Mouse (Mus musculus): ENCODE results near the gene Astn1. TPM values are rescaled to one million over a fixed set of nuclear protein-coding genes. Genes with fewer than 3 reads are reported as not detected.

The Astn1 gene
- 8.0 and 10.0 TPM in 2 replicates for total RNA-seq (2021)
- long read RNA-seq, result 0 reads

DNA sequence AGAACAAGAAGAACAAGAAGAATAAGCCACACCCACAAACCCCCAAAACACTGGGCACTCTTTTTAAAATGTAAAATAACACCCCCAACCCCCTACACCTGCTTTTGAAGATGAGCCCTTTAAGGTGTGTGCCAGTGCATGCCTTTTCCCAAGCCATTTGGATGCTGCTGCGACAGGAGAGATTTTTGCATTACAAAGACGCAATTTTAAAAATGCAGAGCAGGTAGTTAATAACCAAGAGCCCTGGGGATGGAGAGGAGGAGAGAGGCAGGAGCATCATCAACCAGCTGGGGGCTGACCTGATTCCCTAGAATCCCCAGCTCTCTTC lies at the start of gene Astn1:
Gene Astn1 (plus strand): TSS at position 310 of the 328 bp plus-strand sequence.
- no peak for DNase-seq

DNA sequence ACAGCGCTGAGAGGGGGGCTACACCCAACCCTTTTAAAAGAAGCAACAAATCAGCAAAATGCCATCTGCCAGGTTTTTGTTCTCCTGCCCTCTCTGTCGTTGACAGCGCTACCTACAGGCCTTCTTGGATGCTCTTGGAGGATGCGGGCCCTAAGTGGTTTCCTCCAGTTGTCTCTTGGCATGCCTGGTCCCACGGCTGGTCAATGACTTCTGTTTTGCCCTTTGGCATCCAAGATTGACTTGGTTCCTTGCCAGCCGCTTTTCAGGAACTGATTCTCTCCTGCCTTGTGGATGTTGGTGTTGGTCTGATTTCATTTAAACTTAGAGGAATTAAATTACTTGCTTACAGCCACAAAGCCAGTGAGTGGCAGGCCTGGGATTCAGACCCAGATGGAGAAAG lies 38.7 kb upstream of the Astn1 start:
- DNase-seq, result no peak

DNA sequence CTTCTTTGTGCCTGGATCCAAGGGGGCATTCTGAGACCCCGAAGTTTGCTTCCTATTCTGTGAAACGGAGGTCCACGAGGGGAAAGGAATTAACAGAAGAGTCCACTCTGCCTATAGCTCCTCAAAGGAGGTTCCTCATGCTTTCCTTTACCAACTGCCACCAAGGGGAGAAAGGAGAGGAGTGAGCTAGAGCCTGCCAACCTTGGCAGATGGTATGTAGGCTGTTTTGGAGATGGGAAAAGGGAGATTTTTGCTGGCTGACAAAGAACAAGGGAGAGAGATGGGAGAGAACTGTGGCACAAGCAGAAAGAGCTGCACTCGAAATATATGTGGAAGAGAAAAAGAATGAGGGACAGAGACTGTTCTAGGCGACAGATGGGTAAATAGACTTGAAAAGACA lies 33.9 kb upstream of the Astn1 start:
- DNase-seq, result no peak

DNA sequence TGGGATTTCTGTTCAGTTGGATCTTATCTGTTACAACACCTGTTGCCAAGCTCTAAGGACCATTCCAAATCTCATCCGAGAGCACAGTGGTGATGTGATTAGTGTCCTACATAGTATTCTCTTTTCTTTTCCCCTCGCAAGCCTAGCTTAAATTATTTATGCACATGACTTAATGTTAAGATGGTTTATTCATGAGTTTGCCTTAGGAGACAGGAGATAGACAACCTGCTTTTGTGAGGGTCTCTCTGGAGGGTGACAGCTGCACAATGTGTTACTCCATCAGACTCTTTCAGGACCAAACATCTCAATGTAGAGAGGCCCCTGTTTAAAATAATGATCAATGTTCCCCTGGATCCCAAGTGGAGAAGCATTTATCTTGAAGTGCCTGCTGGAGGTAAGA lies 33.2 kb upstream of the Astn1 start:
- no peak for DNase-seq

DNA sequence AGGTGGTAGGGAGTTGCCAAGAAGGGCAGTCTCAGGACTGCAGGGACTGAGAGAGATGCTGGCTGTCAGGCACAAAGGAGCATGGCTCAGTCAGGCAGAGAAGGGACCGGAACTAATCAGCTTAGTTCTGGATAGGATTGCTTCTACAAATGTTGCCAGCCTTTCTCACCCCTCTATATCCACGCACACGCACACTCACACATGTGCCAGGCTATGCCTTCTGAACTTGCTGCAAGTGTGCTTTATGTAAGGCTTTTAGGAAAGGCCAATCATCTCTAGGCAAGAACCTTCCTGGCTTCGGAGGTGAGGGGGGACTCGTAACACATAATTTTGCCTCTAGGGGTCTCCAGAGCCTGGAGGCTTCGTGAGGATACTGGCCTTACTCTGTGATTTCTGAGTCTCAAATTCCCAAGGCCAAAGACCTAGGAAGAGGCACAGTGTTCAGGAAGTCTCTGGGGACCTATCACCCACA lies 18.8 kb upstream of the Astn1 start:
- no peak for DNase-seq

DNA sequence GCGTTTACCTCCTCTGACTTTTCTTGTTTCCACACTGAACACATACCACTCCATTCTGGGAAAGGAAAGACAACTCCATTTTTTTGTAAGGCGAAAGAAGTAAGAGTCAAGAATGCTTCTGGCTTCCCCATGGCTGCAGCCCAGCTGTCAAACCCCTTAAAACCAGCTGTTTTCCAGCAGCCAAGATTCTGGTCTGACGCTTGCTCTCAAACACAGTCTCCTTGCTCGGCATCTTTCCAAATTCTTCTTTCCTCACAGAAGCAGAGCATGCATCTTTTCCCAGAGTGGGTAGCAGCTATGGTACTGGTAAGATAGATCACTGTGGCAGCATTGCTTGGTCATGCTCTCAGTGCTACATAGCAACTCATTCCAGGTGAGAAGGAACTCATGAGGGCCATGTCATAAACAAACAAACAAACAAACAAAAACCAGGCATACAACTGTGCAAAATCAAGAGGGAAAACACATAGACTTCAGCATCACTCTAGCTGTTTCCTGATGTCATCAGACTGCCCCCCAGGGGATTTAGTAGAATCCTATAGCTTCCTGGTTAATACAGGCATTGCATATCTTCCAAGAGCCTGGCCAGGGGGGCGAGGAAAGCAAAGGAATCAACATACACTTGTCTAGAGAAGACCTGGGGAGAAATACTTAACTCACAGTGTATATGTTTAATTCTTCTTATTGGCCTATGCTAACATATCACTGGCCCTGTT lies 8.3 kb upstream of the Astn1 start:
- DNase-seq, result no peak

DNA sequence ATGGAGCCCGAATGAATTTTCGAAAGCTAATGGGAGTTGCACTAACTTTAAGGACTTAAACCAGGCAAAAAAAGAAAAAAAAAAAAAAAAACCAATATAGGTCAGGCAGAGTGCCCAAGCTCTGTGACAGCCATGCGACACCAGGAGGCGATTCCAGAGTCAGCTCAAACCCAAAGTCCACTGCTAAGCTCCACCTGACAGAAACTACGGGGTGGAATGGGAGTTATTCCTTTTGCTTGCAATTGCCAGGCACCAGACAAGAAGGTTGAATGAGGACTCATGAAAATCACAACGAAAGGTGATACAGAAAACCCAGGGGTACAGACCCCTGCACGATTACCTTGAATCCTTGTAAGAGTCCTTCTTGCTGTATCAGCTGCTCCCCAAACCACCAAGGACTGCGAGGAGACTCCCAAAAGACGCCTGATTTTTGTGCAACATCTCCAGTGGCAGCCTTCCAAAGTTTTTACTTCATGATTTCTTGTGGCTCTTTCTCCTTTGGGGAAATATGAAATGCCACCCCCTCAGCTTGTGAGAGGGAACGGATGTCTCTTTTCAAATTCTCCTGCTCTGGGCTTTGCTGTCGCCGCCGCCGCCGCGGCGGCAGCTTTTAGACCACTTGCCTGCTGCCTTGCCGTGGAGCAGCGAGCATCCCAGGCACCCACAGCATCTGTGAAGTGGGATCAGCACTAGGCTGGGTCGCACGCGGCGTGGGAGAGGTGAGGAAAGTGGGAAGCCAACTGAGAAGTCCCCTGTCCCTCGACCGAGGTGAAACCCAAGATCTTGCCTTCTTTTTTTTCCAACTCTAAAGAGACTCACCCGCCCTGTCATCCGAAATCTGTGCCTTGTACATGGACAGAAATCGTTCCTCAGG lies 6.7 kb upstream of the Astn1 start:
- DNase-seq, result no peak

DNA sequence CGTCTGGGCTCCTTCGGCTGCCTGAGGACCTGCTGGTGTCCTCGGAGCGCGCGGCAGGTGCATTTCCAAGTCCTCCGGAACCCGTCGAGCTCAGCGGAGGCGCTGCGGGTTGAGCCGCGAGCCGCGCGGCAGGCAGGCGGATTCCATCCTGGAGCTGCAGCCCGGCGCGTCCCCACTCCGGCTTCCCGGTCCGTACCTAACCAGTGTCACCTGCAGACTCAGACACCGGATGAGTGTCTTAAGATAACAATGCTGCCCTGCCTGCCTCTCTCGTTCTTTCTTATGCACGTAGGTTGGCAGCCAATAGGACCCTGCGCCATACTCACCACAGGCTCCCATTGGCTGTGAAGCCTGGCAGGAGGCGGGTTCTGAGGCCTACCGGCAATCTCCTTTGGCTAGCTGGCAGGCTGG lies 6.0 kb upstream of the Astn1 start, which contains the start of gene Brinp2:
Gene Brinp2 (minus strand): TSS at position 276 of the 411 bp plus-strand sequence.
- DNase-seq, result peak; percentile 79

DNA sequence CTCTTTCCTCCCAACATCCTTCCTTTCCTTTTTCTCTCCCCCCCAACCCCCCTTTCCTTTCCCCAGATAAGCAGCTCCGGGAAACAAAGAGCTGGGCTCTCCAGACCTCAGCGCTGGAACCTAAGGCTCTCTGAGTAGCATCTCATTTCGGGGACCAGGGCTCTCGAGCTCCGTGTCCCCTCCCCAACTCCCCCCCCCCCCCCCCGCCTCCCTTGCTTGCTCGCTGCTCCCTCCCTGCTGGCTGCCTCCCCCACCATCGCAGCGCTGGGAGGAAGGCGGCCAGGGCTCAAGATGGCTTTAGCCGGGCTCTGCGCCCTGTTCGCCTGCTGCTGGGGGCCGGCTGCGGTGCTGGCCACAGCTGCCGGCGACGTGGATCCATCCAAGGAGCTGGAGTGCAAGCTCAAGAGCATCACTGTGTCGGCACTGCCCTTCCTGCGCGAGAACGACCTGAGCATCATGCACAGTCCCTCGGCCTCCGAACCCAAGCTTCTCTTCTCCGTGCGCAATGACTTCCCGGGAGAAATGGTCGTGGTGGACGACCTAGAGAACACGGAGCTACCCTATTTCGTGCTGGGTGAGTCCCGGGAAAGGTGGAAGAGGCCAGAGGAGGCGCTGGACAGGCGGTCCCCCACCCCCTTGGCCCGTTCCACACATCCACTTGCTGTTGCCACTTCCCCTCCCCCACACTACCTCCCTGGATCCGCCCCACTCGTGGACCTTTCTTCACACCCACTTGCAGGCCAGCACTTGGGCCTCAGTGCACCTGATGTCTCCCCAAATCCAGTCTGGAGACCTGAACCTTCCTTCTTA lies 424 bp downstream of the Astn1 start:
- peak; percentile 2 for DNase-seq

DNA sequence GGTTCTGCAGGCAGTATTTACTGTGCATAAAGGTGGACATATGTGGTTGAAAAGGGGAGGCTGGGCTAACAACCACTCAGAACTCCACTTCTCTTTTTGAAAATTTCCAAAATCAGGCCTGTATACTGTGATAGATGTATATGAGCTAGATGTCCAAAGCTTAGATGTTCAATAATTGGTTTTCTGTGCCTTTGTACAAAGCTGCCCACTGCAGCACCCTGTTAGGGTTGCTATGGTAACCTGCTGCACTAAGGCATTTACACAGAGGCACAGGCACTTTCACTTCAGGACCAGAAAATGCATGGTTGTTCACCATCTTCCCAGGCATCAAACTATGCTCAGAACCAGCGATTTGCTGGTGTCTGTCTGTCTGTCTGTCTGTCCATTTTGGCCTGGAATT lies 2.4 kb downstream of the Astn1 start:
- DNase-seq, result no peak

DNA sequence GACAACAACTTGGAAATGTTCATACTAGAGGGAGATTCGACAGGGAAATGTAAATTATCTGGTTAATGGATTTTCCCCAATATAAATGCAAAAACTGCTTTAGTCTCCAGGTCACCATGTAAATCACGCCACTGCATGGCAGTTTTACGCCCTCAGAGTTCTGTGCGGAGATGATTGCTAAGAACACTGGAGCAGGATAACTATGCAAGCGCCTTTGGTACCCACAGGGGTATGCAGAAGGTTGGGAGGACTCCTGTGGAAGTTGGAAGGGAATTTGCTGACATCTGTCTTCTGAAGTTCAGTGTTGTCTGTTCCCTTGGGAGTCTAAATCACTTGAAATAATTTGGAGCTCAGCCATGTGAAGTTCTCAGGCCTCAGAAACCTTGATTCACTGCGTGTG lies 20.2 kb downstream of the Astn1 start:
- no peak for DNase-seq

DNA sequence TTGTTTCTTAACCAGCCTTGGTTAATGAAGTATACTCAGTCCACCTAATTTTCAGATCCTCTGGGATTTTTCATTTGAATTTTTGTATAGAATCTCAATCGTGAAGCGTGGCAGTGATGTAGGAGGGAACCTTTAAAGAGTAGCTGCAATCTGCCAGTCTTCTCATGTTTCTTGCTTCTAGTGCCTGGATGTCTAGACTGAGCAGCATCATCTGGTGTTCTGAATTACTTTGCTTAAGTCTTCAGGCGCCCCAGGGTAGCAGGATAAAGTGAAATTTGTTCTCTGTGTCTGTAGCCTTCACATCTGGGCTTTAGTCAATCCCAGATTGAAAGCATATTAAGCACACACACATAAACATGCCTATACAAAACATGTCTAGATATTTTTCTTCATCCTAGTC lies 21.1 kb downstream of the Astn1 start:
- no peak for DNase-seq

DNA sequence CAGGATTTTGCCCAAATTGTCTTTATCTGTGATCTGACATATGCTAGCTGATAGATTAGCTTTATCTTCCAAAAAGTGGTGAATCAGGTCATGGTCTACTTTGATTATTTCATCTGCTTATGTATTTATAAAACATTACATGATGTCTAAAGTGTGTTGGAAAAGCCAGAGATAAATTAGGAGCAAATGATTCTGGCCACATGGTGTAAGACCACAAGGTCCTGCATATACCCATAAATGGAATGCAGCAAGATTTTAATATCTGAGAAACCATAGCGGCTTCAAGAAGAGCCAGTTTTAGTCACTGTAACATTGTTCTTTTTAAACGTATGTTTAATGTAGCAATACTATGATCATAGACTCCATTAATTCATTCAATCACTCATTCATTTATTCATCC lies 23.2 kb downstream of the Astn1 start:
- DNase-seq, result no peak

DNA sequence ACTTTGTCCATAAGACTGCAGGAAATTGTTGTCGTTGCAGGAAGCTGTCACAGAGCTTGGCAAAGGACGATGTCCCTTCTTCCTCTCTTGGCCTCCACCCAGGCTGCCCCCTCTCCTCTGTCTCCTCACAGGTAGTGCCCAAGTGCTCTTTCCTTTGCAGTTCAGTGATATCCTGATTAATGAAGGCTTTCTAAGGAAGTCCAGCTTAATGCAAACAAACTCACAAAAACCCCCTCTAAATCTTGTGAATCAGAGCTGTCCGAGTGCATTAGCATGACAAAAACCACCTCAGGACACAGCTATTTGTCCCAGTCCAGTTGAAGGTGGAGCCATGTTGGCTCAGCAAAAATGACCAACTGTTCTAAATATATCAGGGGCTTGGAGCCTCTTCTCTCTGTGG lies 24.7 kb downstream of the Astn1 start:
- no peak for DNase-seq

DNA sequence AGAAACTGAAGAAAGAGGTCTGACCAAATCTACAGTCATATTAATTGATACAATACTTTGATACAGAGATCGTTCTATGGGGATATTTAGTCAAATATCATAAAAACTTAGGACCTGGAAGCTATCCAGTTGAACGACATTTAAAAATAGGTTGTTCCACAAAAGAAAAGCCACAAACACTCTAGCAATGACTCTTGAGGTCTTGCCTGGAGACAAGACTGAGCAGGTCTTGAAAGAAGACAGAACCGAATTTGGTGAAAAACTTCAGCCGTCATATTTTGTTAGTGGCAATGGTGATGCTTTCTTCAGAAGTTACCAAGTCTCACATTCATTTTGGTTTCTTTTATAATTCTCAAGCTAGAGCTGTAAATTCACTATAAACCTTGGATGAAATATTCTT lies 26.9 kb downstream of the Astn1 start:
- DNase-seq, result no peak

DNA sequence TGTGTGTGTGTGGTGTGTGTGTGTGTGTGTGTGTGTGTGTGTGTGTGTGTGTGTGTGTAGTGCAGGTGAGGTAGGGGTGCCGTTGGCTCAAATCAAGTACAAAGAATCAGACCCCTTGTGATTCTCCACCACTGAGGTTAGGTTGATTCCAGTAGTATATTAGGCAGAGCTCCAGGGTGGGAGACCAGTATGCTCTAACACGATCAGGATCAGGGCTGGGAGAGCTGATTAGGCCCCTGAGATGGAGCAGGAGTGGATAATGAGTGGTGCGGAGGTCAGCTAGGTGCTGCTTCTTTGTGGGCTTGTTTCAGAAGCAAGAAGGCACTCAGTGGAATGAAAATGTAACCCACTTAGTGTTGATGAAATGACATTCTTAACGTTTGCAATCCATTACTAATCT lies 28.6 kb downstream of the Astn1 start:
- no peak for DNase-seq

DNA sequence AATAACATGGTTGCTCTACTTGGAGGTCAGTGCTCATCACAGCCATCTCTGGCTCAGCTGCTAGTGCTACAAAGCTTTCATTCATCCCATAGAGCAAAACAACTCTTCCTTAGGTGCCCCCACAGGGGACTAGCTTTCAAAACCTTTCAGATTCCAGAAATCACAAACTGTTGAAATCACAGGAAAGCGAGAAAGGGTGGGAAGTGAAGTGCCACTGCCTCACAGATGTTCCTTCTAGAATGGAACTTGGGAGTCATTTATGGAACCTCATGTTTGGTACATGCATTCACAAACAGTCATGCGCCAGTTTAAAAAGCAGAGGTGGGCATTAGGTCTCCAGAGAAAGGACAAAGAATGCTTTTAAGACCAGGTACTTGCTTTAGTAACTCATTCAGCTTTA lies 35.0 kb downstream of the Astn1 start:
- no peak for DNase-seq

DNA sequence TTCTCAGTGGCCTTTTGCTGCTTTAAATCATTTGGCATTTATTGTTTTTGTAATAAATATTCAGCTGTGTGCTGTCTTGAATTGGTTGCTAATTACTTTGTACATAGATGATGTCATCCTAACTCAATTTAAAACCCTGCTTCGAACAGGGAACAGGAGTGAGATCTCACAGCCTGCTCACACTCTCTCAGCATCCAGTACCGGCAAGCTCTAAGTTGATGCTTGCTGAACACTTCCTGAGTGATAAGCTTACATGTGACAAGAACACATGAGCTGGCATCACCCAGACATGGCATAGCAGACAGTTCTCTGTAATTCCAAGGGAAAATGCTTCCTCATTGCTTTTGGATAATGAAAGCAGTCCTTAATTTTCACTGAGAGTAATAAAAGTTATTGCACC lies 38.8 kb downstream of the Astn1 start:
- no peak for DNase-seq

DNA sequence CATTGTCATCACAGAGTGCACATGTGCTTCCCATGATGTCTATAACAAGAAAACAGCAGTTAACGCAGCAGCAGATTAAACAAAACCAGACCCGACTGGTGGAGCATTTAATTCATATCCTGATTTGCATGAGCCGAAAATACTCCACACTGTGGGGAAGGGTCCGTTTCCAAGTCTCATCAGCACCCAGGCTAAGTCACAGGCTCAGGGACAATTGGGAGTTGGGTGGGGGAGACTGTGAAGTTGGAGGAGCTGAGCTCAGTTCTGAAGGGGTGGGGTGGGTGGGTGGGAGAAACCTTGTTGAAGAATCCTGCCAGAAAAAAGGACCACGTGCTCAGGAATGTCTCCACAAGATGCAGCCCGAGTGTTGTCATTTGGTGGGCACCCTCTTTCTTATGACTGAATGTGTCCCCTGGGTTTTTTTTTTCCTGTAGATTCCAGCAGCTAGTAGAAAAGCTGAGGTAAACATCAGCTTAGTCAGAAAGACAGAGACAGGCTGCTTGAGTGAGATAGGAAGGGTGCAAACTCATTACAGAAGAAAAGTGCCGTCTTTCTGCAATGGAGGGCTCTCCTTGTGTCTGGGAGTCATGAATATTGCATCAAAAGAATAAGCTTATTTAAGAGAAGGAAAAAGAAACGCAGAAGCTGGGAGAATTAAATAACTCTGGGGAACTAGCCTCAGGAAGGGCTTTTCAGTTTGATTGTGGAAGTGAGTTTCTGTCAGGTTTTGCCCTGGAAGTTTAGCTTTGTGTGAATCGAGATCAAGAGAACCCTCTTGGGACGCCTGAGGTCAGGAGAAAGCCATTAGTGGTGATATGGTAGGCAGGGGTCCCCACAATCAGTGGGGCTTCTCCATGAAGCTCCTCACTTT lies 44.1 kb downstream of the Astn1 start:
- no peak for DNase-seq

DNA sequence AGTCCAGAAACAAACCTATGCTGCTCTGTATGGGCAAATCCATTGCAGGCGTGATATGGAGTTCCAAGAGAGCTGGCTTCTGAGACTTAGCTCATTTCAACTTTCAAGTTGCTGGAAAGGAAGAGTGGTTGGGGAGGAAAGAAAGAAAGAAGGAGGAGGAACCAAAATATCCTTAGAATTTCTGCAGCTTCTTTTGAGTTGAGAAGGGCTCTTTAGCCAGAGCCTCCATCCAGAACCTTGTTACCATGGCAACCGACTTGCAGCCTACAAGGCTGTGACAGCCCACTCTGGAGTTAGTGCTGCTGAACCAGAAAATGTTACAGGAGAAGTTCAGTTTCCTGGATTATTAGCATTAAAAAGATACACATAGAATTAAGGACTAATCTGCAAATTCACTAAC lies 46.1 kb downstream of the Astn1 start:
- DNase-seq, result no peak

DNA sequence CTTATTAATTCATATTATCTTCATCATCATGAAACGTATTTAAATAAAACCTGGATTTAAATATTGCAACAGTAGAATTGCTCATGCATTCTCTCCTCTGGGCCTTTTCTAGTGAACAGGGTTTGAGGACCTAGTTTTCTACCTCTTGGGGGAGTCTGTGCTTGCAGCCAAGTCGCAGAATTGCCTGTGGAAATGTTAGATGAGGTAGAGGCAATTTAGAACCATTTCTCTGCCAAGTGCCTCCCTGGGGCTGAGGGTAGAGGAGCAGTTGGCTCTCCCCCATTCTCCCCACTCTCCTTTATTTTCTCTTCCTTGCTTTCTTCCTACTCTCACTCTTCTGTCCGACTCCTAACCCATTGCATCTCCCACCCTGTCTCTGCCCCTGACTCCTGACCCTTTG lies 49.1 kb downstream of the Astn1 start:
- no peak for DNase-seq

DNA sequence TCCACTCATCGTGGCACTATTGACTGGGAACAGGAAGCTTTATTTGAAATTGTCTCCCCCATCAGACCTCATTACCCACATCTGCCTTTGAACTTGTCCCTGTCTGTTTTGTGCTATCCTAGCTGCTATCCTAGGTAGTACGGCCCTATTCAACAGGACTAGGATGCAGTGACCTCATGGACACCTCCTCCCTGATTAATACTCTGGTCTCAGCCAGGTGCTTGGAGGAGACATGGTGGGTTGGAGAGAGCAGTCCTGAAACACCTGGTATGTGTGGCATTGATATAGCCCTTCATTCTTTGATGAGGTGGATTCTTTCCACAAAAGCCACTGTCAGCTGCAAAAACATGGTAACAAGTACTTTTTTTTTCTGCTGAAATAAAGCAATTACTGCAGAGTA lies 52.1 kb downstream of the Astn1 start:
- no peak for DNase-seq
